Mouse (Mus musculus) adrenal gland, adult 2 months (tissue): Measurements from ENCODE around the gene Gabrb1. TPM values are rescaled to one million over a fixed set of nuclear protein-coding genes. Genes with fewer than 3 reads are reported as not detected.

ENCODE experiments used
- DNase-seq: peaks from one replicate; pipeline ENCODE4 v3.0.0; 2021
- long read RNA-seq: library from polyadenylated mRNA; stranded (forward); transcript quantifications from one replicate; pipeline ENCODE4 v2.0.0, GENCODE M21; 2021
- polyA plus RNA-seq: library from polyadenylated mRNA; depleted of rRNA; stranded (reverse); fragments of >200 nt; gene quantifications from 2 replicates; pipeline ENCODE4 v1.2.3, GENCODE M21; 2012; rRNA removed
- total RNA-seq, 2 experiments: library from RNA; stranded (reverse); gene quantifications; 2 replicates each; pipeline ENCODE4 v1.2.3; 2021

Gabrb1 gene
- total RNA-seq (under 1 TPM; 0.03 to 0.26 TPM), polyA plus RNA-seq (0.03 and 0.06 TPM in 2 replicates)
- long read RNA-seq = 0 reads

DNA sequence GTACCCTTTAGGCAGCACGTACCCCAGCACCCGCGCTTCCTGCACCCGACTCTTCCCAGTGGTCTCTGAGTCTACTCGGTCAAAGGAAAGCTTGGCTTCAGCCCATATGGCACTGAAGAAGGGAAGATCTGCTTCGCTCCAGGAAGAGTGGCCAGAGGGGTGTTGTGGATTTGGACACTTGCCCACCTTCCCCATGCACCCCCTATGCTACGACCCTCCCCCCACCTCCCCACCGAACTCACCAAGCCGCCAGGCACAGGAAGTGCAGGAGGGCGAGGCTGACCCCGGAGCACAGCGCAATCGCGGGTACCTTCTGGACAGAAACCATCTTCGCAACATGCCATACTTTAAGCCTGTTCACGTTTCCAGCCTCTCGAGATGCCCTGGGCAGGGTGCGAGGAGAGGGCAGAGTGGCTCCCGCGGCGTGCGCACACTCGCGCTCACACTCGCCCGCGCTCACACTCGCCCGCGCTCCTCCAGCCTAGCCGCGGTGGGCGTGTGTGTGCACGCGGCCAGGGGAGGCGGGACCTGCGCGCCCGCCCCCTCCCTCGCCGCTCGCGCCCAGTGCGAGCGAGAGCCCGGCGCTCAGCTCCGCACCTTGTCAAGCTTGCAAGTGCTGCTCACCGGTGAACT is at the start of gene Gabrb1:
Gene Gabrb1, plus strand, starts transcription at position 632 of the 633 bp plus-strand sequence.
- DNase-seq = no peak

DNA sequence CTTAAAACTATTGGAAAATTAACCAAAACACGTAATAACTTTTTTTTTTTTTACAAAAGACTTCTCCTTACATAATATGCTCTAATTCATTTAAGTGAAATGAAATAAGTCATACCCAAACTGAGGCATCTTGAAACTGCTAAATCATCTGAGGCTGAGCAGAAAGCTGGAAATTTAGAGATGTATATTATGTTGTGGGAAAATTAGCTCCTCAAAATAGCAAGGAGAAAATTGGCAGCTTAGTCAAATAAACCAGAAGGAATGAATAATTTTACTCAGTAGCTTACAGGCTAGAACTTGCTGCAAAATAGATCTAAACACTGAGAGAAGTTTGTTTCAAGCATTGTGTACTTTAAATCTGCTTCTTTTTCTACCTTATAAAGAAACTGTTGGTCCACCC is 49.2 kb upstream of the Gabrb1 start:
- DNase-seq = no peak

DNA sequence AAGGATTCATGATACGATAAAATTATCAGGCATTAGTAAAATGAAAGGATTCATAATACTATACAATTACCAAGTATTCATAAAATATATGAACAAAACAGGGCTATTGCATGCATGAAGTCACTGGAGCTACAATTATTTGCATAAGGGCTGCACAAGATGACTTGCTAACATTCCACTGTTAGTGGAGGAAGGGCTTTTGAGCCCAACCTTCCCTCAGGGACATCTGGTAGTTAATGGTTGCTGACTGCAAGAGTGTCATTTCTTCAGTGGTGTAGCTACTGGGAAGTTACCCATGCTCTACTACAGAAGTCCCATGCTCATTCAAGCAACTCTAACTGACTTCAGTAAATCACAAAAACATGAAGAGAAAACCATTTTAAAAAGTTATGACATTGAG is 43.6 kb upstream of the Gabrb1 start:
- DNase-seq = no peak

DNA sequence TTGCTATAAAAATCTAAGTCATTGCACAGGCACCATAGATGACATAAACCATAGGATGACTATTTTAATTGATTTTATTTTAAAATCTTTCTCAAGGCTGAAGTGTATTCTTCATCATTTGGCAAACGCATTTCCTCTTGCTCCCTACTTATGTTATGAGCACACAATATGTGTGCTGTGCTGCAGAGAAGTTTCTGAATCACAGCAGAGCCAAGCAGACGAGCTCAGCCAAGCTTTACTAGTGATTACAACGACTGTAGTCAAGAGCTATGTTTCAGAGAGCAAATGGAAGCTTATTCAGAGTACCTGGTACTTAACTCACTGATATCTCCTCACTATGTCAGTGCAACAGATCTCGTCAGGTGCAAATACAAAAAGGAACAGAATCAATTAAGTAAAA is 41.2 kb upstream of the Gabrb1 start:
- no peak for DNase-seq

DNA sequence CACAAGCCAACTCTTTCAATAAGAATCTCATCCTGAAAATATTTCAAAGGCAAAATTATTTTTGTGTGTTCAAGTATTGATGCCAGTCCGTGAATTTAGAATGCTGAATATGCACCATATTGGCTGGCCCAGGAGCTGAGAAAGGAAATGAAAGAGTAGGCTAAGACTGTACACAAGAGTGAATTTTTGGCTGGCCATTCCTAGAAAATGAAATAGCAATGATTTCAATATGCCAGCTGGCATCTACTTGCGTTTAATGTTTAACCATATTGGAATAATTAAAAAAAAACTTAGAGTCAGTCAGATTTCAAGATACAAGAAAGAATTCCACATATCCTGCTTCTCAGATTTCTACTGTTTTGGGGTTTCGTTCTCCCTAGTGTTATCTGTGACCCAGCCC is 30.1 kb upstream of the Gabrb1 start:
- no peak for DNase-seq

DNA sequence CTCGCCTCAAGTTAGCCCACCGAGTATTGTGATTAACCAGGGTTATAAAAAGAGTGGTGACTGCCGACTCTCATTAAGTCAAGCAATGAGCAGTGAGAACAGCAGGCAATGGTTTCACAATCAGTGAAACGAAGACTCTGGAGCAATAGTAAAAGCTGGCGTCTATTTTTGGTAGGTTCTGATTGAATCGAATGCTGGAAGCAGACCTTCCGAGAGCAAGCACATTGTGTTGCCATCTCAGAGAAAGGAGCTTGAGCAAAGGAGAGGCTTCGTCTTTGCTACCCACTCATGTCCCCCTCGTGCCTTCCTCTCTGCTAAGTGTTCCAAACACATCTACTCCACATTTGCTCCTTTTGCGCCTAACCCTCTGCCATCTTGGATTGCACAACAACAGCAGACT is 18.1 kb upstream of the Gabrb1 start:
- no peak for DNase-seq

DNA sequence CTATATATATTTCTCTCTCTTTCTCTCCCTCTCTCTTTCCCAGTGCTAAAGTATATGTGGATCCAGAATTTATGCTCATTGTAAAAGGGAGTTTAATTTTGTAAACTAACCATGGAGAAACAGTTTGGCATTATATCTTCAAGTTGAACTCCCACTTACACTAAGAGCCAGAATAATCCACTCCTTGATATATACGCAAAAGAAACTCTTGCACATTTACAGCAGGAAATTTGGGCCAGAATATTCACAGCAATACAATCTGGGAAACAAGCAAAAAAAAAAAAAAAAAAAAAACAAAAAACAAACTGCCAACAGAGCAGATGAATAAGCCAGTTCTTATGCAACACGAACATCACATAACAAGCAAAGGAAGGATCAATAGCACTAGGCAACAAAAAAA is 9.8 kb upstream of the Gabrb1 start:
- no peak for DNase-seq

DNA sequence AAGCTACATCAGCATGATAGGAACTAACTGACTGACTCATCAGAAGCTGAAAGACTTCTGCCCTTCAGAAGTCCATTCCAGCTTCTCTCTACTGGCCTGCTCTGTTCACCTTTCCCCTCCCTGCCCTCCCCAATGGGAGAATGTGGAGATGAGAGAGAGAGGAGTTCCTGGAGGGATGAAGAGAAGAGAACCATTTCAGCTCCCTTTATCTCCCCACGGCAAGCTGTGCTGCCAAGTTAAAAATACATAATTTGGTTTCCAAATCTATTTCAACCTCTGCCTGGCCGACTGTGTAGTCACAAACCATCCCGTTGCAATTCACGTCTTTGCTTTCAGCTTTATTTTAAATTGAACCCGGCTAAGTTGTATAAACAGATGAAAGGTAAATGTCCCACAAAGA is 3.9 kb upstream of the Gabrb1 start:
- no peak for DNase-seq

DNA sequence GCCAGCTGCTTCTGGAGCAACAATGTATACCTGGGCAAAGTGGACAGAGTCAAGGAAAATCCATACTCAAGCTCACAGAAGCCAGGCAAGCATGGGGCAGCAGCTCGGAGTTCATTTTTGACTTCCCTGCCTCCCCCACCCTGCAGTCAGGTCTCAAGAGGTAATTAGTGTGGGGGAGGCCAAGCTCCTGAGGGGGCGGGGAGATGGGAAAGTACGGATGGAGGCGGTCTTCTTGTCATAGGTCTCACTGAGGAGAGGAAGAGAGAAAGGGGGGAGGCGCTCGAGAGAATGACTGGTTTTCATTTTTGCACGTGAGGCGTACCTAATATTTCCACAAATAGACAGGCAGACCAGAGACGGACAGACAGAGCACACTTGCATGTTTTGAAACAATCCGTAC is 1.1 kb upstream of the Gabrb1 start:
- no peak for DNase-seq

DNA sequence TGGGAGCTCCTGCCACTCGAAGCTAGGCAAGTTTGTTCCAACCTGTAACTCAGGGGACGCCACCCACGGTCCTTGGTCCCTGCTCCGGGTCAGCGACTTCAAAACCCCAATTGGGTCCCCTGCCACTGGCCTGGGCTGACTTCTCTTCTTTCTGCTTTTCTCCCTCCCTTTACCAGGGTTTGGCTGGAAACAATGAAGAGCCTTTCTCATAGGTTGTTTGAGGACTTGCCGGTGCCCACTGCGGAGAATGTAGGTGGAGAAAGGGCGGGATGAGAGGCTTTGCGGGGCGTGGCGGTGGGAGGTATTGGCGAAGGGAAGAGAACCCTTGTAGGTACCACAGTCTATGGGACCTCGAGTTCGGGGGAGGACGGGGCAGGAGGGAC is 193 bp downstream of the Gabrb1 start, which contains the start of gene Gabra4:
Gene Gabra4, minus strand, starts transcription at position 194 of the 383 bp plus-strand sequence.
- peak; percentile 44 for DNase-seq

DNA sequence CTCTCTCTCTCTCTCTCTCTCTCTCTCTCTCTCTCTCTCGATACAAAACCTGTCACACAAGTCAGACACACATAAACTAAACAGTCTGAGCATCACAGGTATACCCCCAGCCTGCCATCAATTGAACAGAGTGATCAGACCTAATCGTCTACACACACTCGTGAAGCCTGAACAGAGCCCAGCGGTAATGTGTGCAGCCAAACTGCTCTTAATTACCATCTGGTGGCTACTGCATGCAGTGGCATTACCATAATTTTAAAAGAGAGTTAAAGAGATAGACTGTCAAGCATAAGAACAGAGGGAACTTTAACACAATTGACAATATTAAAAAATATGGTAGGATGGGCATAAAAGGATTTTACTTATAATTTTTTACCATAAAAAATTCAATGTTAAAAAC is 7.7 kb downstream of the Gabrb1 start:
- DNase-seq = no peak

DNA sequence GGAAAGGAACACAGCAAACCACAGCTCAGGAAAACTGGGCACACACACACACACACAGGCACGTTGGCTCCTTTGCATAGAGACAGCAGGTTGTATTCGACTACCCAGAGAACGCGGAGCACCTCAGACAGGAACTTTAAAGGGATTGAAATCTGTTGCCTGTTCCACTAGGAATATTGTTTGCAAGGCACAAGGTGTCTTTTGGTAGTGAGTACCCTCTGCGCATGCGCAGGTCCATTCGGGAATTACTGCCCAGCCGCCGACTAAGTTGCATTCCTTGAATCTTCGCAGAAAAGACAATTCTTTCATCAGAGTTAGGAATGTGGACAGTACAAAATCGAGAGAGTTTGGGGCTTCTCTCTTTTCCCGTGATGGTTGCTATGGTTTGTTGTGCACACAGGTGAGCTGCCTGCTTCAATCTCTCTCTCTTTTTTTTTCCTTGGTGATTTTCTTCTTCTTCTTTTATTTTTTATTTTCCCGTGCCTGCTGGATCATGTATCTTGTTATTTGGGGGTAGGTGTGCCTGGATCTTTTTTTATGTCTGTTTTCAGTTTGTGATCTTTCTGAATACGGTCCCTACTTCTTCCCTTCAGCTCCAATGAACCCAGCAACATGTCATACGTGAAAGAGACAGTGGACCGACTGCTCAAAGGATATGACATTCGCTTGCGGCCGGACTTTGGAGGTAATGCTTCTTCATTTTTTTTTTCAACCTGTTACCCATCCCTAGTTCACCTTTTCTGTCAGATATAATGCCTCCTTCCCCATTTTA is 42.0 kb downstream of the Gabrb1 start:
- peak; percentile 50 for DNase-seq

DNA sequence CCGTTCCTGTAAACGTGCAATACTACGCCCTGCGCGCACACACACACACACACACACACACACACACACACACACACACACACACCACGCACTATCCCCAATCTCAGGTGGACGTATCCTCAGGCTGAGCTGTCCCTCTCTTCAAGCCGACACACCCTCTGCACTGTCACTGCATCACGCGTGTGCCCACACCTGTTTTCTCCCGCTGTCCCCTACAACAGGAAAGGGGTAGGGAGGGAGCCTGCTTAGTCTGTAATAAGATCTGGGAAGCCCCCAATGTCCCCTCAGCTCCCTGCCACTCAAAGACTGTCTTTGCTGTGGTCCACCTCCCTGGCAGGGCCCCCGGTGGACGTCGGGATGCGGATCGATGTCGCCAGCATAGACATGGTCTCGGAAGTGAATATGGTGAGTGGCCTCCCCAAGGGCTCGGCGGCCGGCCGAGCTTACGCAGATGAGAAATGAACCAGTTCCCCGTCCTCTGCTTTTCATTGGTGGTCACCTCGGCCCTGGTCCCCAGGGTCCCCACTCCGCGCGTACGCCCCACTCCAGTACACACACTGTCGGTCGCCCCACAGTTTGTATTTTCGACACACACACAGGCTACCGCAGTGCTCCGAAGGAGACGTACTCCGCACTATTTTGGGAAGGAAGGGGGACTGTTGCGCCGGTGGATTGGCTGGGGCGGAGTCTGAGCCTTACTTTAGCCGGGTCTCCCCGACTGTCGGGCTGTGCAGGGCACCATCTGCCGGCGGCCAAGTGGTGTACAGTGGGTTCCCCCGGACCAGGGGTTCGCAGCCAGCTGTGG is 42.8 kb downstream of the Gabrb1 start:
- DNase-seq = peak; percentile 73

DNA sequence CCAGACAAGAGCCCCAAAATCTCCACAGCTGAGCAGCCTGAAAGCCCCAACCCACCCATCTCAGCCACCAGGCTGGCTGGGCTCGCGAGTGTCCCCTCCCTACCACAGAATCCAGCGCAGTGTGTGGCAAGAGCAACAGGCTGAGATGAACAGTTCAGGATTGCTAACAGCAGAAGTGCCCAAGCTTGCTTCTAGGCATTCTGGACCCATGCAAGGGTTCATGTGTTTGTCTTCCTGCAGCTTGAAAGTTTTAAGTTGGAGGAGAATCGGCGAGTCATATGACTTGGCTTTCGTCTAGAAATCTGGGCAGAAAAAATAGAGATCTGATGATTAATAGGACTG is 43.3 kb downstream of the Gabrb1 start:
- DNase-seq = no peak

DNA sequence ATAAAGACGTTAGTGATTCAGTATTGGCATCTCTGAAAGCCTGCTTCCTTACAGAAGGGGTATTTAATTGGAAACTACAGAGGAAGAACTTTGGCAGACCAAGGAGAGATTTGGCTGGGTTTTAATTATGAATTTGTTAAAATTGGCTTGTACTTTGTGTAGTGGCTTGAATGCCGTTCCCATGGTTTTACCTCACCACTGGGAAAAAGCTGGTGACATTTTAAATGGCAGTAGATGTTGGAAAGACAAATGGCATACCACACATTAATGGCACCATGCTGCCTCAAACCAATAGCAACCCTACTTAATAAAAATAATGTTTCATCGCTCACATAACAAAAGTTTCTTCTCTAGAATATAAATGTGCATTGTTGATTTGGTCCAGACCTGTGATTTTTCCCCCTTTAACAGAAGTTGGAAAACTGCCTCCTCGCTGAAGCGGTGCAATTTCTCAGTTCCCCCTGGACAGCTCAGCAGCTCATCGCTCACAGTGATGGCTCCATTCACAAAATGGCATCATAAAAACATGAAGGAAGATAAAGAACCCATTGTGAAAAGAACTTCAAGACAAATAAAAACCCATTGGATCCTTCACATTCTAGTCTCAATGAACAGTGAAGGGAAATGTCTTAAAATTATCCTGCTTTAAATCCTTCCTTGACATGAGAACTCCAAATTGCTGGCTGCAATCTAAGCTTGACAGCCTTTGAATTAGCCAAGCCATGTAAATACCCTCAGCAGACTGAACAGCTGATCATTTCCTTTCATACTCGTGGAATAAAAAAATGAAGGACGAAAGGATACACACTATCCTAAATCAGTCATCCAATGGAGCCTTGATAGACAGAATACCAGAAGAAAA is 75.2 kb downstream of the Gabrb1 start:
- DNase-seq = no peak

DNA sequence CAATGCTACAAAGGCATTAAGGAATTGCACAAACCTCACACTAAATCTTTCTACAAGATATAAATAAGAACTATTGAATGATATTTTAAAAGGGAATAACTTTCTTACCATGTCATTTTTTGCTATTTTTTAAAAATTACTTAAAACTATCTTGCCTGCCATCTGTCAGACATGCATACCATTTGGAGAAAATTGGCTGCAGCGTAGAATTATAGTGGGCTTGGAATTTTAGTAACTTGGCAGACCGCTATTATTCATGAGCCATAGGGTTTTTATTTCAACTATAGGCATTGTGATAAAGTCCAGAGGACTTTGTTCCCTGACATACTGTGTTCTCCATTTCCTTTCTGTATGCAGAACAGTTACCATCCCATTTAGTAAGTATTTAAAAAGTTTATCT is 89.5 kb downstream of the Gabrb1 start:
- DNase-seq = no peak

DNA sequence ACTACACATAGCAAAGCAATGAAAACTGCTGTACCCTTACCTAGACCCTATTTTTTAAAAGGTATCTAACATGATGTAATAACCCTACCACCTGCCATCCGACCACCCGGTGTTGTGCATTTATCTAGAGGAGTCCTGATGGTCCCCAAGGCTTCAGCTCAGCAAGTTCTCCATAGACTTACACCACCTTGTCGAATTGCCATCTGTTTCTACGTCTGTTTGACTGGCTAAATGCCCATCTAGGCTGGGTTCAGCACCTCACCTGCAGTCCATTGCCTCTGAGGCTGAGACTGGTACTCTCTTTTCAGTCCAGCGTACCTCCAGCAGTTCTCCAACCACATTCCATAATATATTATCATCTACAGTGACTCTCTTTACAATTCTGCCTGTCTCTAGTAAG is 96.1 kb downstream of the Gabrb1 start:
- no peak for DNase-seq

DNA sequence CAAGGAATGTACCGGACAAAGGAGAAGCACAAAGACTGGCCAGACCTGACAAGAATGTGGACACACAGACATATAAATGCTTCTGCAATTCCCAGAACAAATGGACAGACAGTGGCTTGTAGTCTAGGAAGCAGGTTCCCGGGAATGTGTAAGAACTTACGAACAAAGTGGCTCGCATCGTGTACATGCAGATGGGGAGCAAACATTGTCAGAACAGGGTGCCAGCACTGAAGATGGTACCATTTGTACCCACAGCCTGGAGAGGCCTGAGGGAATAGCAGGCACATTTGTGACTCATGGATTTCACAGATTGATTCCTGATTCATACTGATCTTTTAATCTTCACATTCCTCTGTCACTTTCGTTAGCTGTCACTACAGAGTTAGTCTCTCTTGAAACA is 103.2 kb downstream of the Gabrb1 start:
- DNase-seq = no peak

DNA sequence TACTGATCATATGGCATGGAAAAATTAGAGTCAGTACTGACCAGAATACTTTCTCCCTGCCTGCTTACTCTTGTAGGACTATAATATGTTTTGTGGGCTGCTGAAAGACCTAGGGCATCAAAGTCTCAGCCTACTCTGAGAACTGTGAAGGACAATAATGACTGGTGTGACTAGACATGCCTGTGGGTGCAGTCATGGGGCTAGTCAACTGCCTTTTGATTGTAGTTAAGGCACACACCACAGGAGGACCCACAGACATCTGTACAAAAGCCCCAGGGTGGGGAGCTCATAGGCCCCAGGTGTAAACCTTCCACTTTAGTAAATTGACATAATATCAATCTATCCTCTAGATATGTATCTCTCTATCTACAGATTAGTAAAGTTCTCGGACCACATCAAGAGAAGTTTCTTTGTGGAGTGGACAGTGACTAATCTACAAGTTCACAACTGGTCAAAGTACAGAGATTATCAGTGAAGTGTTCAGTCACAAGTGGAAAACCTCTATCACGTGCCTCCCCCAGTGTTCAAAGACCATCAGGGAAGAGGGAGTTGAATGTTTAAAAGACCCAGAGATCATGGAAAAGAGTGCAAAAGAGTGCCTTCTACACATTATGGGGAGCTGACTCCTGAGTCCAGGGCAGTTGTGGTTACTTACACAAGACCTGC is 123.7 kb downstream of the Gabrb1 start:
- DNase-seq = no peak

DNA sequence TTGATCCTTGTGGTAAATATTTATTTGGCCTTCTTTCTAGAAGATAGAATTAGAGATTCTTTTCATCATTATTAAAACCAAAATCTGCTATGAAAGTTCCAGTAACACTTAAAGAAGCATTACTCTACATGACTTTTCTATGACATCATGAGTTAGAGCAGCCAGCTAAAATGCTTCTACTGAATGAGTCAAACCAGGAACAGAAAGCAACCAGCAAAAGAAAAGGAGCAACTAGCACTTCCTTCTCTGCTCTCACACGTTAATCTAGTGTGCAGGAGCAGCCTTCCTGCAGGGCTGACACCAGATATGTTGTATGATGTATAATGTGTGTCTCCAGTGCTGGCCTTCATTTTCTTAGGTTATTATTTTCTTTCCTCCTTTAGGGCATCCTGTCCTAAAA is 164.9 kb downstream of the Gabrb1 start:
- no peak for DNase-seq

DNA sequence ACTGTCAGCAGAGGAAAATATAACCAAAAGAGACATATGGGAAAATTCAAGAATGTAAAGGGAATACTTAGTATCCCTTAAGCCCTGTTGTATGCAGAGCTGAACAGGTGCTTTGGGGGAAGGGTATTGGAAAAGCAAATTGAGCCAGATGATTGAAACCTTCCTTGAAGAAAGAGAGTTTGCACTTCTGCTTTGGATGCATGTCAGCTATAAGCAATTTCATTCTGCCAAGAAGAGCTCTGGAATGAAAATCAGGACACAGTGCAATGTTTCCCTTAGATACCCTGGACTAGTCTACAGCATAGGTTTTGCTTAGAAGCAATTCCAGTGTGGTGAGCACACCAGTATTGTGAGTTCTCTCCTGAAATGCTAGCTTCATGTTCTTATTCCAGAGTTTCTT is 170.4 kb downstream of the Gabrb1 start:
- DNase-seq = no peak

DNA sequence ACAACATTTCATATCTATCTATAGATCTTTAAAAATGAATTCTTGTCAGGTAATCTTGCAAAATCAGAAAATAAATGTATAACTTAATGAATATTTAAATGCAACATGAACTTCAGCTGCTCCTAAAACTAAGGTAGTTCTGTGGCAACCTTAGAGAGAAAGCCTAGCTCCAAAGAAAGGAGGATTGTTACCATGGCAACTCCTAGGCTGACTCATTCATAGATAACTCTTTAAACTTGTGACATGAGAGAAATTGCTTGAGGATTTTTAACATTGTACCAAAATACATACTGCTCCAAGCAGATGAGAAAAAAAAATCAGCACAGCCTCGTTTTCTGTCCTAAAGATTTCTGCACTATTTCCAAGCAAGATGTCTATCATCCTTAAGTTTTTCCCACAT is 171.1 kb downstream of the Gabrb1 start:
- no peak for DNase-seq
